Mouse (Mus musculus) gastrocnemius, postnatal 10 days (tissue): ENCODE results near the gene Zan. TPM values are rescaled to one million over a fixed set of nuclear protein-coding genes. Genes with fewer than 3 reads are reported as not detected.
A peak's percentile ranks its signal among the peaks of the same experiment; 100 is the strongest.
"Not testable (repeated sequence)": the region's sequence is repeated elsewhere in the genome, so short reads cannot be mapped to it uniquely, and the experiment has no call there.

Source experiments
- DNase-seq: peaks from one replicate; pipeline ENCODE4 v3.0.0; 2021; ENCODE audit warnings: mixed read lengths
- total RNA-seq, 2 experiments: library from RNA; stranded (reverse); gene quantifications; 2 replicates each; pipeline ENCODE4 v1.2.3; 2021

Gene Zan
- total RNA-seq, 2 experiments from 2014 or later: 0.23 to 0.31 TPM

DNA sequence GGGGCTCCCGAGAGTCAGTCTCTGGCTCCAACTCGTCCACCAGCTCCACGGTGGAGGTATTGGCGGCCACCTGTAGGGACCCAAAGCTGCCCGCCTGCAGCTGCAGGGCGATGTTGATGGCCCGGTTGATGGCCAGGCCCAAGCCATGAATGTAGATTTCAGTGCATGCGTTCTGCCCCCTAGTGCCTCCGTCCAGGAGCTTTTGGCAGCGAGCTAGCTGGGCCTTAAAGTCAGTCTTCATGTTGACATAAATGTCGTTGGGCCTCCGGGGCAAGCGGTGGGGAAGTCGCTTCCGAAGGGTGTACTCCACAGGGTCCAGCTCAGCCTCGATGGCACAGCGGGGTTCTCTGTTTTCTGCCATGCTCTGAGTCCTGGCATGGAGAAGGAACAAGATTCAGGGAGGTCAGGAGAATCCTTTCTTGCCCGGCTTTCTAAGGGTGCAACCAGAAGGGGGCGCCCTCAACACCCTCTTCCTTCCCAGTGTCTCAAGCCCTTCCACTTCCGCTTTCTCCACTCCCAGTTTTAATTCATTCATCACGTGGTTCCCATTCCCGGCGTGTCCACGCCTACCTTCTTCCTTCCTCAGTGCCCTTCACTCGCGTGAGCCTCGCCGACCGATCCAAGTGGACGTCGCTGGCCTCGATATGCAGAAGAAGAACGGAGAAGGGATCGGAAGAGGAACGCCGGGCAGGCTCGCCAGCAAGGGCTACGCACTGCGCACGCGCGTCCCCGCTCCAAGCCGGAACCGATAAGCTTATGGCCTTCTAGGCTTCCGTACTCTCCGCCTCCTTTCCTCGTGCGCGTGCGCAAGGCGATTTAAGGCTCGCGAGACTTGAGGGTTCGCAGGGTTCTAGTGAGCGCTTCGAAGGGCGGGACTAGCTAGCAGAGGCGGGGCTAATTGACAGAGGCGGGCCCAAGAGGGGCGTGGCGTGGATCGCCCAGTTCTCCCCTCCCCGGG, 25.1 kb upstream of the Zan start, which contains the start of gene Pop7:
TSS of gene Pop7 (minus strand) at position 810 of the 958 bp plus-strand sequence.
- peak; percentile 99 for DNase-seq

- no peak for DNase-seq
Observed at GRCm38 (mm10) chr5:137500186-137500585, 23.3 kb upstream of the Zan start.

DNA sequence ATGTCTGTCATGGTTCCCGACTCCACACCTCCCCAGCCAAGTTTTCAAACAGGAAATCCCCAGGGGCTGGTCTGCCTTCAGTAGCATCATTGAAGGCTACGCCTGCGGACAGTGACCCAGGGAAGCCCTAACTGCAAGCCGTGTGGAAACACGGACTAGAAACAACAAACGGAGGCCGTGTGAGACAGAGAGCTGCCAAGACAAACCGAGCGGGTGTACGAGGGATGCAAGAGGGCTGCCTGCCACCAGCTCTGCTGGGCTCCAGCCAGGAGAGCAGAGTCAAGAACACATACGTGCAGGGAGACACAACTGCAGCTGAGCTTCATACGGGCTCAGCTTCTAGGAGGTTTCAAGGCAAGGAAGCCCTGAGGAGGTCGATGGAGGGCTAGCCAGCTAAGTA, 17.0 kb upstream of the Zan start:
- DNase-seq: peak; percentile 33

DNA sequence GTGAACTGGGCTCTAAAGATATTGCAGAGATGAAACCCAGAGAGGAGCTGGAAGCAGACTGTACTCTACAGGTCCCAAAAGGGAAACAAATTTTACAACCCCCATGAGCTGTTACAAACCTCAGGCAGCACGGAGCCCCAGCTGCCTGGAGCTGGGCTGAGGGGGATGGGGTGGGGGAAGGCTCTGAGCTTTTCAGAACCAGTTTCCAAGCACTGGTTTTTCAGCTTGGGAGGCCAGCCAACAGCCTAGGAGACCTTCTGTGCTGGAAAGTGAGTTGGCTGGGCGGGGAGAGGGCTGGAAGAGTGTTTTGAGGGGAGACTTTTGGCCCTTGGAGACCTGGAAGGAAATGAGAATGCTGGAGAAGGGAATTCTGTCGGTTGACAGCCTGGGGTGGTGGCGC, 14.7 kb upstream of the Zan start:
- peak; percentile 59 for DNase-seq

- DNase-seq: no peak
Observed at GRCm38 (mm10) chr5:137487616-137488015, 10.8 kb upstream of the Zan start.

GRCm38 (mm10) chr5:137485851-137486155, 8.9 kb upstream of the Zan start:
- peak; percentile 14 for DNase-seq

DNA sequence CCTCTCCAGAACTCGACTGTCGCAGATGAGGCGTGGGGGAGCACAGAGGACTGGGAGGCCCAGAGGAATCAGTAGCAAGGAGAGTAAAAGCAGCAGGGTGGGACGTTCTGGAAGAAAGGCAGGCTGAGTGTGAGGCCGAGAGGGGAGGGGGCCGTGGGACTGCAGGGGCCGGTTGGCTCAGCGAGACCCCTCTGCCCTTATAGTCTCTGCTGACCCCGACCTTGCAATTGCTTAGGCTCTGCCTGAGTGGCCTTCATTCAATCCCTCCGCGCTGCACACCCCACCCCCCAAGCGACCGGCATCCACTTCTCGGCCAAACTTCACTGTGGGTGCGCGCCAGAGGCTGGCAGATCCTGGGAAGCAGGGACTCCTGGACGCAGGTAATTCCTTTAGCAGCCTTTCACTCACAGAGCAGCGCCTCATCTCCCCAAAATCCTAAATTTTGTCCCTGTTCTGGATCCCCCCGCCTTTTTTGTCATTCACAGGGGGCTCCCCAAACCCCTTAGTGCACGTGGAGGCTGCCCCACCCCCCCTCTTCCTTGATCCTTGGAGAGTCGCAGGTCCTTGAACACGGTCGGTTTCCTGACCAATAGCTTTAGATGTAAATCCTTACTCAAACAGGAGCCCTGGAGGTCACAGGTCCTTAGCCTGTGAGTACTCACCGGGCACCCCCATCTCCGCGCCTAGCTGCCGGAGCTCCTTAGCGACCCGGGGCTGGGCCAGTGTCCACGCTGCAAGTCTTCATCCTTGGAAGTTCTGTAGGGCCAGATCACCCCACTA, 8.4 kb upstream of the Zan start:
- DNase-seq: no peak

DNA sequence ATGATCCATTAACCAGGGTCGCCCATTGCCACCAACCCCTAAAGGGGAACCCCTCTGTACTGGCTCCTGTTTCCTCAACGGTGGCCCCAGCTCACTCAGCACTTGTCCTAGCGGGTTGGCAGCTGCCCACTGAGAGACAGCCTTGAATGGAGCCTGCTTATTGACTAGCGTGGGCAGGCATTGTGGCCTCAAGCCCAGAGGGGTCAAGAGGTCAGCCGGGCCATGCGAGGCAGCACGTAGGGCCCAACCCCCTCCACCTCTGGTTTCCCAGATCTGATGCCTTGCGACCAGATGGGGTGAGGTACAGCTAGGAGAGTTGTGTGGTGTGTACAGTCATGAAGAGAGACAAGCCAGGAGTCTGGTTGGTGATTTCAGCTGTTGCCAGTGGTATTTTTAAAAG, 5.0 kb upstream of the Zan start:
- DNase-seq: peak; percentile 38

DNA sequence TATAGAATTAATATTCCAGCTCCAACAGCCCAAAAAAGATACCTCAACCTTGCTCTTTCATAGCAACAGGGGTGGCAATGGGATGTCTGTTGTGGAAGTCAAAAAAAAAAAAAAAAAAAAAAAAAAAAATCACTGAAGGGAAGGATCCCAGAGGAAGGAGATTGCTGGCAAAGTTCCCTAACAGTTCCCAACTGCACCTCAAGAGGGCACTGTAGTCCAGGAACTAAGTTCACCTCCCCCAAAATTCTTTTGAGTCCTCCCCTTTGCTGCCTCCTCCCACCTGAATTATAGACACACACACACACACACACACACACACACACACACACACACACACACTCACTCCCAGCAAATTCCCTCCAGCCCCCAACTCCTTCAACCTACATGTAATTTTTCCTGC, 4.3 kb upstream of the Zan start:
- DNase-seq: peak; percentile 82

DNA sequence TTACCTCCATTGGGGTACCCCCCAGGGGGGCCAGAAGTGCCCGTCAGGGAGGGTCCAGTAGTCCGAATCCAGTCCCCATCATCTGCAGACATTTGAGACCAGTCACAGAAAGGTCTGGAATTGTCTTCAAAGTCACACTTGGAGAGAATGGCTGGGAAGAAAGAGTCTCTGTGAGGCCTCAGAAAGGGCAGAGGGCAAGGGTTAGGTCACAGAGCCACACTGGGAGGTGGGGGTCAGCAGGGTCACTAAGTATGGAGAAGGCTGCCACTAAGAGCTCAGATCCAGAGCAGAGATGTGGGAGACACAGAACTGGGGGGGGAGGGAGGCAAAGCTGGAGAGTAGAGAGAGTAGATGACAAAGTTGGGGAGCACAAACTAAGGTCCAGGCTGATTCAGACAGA, 2.5 kb downstream of the Zan start:
- DNase-seq: no peak

DNA sequence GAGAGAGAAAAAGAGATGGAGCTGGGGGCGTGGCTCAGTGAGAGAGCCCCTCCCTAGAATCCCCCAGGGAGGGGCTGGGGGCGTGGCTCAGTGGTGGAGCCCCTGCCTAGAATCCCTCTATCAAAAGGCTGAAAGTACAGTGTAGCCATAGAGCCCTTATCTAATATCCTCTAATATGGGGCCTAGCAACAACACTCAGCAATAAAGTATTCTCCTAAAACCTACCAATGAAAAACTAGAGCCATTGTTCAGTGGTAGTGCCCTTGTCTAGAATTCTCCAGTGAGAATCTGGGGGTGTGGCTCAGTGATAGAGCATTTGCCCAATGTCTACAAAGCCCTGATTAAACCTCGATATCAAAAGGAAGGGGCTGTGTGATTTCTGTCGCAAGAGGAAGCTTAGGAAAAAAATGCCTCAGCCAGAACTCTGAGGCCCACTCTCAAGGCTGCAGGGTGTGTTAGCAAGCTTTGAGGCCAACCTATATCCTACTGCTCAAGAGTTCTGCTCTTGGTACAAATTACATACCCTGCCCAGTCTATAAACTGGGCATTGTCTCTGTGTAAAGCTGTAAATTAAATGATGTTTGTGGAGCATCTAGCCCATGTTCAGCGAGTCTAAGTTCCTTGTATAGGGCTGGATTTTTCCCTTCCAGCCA, 4.5 kb downstream of the Zan start:
- no peak for DNase-seq

DNA sequence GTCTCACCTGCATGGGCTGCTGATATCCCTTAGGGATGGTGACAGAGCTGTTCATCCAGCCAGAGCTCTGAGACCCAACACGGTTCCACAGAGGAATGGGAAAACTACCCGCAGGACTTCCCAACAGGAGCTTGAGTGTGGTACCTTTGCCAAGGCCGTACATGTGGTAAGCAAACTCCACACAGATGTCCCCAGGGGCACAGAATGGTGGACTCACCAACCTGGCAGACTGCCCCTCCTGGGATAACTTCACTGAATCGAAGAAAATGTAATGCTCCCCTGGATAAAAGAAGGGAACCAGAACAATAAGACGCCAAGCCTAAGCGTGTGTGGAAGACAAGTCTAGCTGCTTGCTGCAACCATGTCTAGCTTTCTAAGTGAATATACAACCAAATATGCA, 9.9 kb downstream of the Zan start:
- no peak for DNase-seq

GRCm38 (mm10) chr5:137465049-137465448, 11.8 kb downstream of the Zan start:
- no peak for DNase-seq

- DNase-seq: no peak
Observed at GRCm38 (mm10) chr5:137455866-137456591, 20.8 kb downstream of the Zan start.

GRCm38 (mm10) chr5:137455206-137455605, 21.7 kb downstream of the Zan start:
- no peak for DNase-seq

DNA sequence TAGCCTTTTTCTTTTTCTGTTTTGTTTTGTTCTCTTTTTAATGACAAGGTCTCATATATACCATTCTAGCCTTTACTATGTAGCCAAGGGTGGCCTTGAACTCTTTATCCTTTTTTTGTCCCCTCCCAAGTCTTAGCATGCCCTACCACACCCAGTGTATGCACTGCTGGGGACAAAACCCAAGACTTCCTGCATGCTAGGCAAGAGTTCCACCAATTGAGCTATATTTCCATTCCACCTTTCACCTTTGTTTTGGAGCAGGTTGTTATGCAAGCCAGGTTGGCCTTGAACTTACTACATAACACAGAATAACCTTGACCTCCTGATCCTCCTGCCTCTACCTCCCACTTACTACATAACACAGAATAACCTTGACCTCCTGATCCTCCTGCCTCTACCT, 31.3 kb downstream of the Zan start:
- no peak for DNase-seq

- no peak for DNase-seq
Observed at GRCm38 (mm10) chr5:137440216-137440855, 36.5 kb downstream of the Zan start.

DNA sequence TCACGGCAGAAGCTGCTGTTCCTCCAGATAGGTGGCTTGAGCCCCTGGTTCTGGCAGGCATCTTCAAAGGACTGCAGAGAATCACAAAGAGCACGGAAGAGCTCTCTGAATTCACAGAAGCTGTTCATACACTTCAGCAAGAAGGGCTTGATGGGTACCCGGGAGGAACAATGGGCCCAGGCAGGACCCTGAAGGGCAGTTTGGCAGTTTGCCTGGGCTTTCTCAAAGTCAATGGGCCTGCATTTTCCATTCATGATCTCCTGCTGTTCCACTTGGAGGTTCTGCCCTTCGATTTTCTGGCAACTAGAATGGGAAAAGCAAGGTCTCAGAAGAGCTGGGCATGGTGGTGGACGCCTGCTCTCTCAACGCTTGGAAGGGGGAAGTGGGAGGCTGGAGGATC, 43.0 kb downstream of the Zan start:
- no peak for DNase-seq

DNA sequence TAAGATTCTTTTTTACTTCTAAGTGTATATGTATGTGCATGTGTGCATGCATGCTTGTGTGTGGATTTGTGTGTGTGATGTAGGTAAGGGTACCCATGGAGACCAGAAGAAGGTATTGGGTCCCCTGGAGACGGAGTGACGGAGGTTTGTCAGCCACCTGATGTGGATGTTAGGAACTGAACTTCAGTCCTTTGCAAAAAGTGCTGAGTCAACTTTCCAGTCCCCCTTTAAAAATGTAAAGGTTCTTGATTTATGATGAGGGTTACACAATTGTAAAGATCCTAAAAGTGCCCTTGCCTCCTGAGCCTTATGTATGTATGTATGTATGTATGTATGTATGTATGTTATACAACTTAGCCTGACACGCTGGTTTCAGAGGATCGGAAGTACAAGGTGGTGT, 46.5 kb downstream of the Zan start:
- not testable (repeated sequence) for DNase-seq

- DNase-seq: no peak
Observed at GRCm38 (mm10) chr5:137425648-137426047, 51.2 kb downstream of the Zan start.

DNA sequence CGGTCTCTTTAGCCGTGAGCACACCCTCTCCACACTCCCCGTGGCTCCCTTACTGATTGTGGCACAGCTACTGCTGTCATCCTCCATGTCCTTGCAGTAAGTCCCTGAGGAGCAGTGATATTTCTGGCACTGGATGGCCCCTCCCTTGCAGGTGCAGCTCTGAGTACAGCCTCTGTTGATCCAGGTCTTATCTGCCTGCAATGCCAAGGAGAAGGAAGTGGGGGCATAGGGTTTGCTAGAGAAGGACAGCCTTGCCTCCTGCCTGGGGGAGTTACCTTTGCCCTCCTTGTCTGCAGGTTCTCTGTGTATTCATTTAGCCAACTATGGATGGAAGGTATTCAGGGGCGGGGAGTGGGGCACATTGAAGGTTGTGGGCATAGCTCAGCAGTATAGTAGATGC, 57.0 kb downstream of the Zan start:
- DNase-seq: no peak

GRCm38 (mm10) chr5:137419105-137419504, 57.8 kb downstream of the Zan start:
- DNase-seq: no peak
